Mouse (Mus musculus) small intestine, adult 2 months (tissue): Measurements from ENCODE around the gene Cdk5.

Experiments
- CTCF ChIP-seq: fragments of 200-500 bp; IDR thresholded peaks from 2 replicates; pipeline ENCODE4 v1.5.1; 2012; ENCODE audit warnings: low read depth, mild to moderate bottlenecking, control low read depth, inconsistent platforms, low read length, moderate library complexity, mixed read lengths; ENCODE audit not compliant: insufficient replicate concordance, insufficient read length; ENCODE audit errors: extremely low read depth
- POLR2A ChIP-seq: fragments of 200-500 bp; IDR thresholded peaks from 2 replicates; pipeline ENCODE4 v1.6.1; 2012; ENCODE audit warnings: low read depth, mild to moderate bottlenecking, control low read depth, inconsistent platforms, low read length, moderate library complexity

DNA sequence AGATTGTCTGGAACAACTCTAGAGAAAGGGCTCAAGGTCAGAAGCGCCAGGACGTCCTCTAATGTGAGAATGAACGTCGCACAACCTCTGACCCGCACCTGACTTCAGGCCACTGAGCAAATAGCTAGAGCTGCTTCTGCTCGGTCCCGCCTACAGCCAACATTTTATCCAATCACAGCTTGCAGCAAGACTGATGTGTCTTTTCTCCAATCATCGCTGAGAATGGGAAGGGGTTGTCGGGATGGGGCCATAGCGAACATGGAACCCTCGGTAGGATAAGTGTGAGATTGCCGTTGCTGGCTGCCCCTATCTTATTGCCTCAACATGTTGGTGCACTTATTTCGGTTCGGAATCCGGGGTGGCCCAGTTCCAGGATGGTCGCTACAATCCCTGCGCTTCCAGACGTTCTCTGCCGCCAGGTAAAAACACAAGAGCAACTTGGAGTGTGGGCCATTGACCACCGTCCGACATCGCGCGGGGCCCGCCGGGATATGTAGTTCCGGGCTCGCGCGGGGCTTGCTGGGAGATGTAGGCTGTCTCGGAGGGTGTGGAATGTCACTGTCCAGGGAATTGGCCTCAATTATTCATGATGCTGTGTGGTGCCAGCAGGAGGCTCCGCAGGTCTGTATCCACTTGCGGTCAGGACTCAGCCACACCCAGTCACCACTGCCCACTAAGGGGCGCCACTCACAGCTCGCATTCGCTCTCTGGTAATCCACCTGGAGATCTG is 29.0 kb downstream of the Cdk5 start:
- TF ChIP-seq CTCF (peak; percentile 74; the same call in 1 of the 2 replicates), POLR2A (peak; percentile 49)
